Mouse (Mus musculus) erythroblast, adult 5-6 weeks (primary cell): ENCODE measurements around the gene Cfap36. TPM values are rescaled to one million over a fixed set of nuclear protein-coding genes. Genes with fewer than 3 reads are reported as not detected.

Experiments used
- ATAC-seq: replicated peaks from 2 replicates; pipeline ENCODE4 v1.8.0; 2016; ENCODE audit warnings: moderate number of reproducible peaks, mild to moderate bottlenecking, moderate TSS enrichment, inconsistent platforms; ENCODE audit not compliant: poor library complexity, low FRiP score, severe bottlenecking
- total RNA-seq, 2 experiments: library from RNA; stranded (forward) in 1 of 2; stranded (reverse) in 1 of 2; fragments of 150-400 nt in 1 of 2; fragments of 200-764, 138-1000 nt in 1 of 2; gene quantifications; 2 replicates each; pipeline versions ENCODE4 v1.2.3 to v1.2.4; 2015 to 2017; ENCODE audit warnings: low replicate concordance in 2 of 2

Gene Cfap36
- total RNA-seq, 2 experiments from 2014 or later, result 10.4 to 10.6 TPM

- no peak for ATAC-seq
Observed at GRCm38 (mm10) chr11:29188981-29189380, 58.2 kb downstream of the Cfap36 start.

GRCm38 (mm10) chr11:29181751-29182150 lies 65.5 kb downstream of the Cfap36 start:
- ATAC-seq, result no peak

GRCm38 (mm10) chr11:29180657-29181056 lies 66.6 kb downstream of the Cfap36 start:
- no peak for ATAC-seq

- ATAC-seq, result no peak
Observed at GRCm38 (mm10) chr11:29179319-29179718, 67.9 kb downstream of the Cfap36 start.

GRCm38 (mm10) chr11:29173706-29174436 lies 73.3 kb downstream of the Cfap36 start:
- no peak for ATAC-seq

GRCm38 (mm10) chr11:29173125-29173631 lies 74.0 kb downstream of the Cfap36 start:
- peak; percentile 74 for ATAC-seq

- peak; percentile 90 for ATAC-seq
Observed at GRCm38 (mm10) chr11:29172563-29173124, 74.6 kb downstream of the Cfap36 start, which contains the start of gene Ppp4r3b. Ppp4r3b (plus strand) TSS chr11:29172890.

- ATAC-seq, result peak; percentile 51
Observed at GRCm38 (mm10) chr11:29171959-29172391, 75.2 kb downstream of the Cfap36 start.

Other genes with a start within 250 kb of the Cfap36 start
- gene Pnpt1, start 116.7 kb downstream of the Cfap36 start, total RNA-seq (2015; ENCODE audit: low replicate concordance), result 23.1 and 36.8 TPM in 2 replicates
- 17.1 and 20.4 TPM in 2 replicates for gene Pnpt1, start 116.7 kb downstream of the Cfap36 start, total RNA-seq (2017; ENCODE audit: low replicate concordance)
- gene Ppp4r3b, start 74.5 kb downstream of the Cfap36 start, total RNA-seq (2015; ENCODE audit: low replicate concordance), result 118 and 121 TPM in 2 replicates
- gene Ppp4r3b, start 74.5 kb downstream of the Cfap36 start, total RNA-seq (2017; ENCODE audit: low replicate concordance), result 120 and 127 TPM in 2 replicates
- 14.6 and 15.0 TPM in 2 replicates for gene Ccdc88a, start 126.2 kb upstream of the Cfap36 start, total RNA-seq (2015; ENCODE audit: low replicate concordance)
- 12.3 and 15.4 TPM in 2 replicates for gene Ccdc88a, start 126.2 kb upstream of the Cfap36 start, total RNA-seq (2017; ENCODE audit: low replicate concordance)